Mouse (Mus musculus): ENCODE measurements around the gene Cabp2. TPM values are rescaled to one million over a fixed set of nuclear protein-coding genes. Genes with fewer than 3 reads are reported as not detected.
A peak's percentile ranks its signal among the peaks of the same experiment; 100 is the strongest.
"Not testable (repeated sequence)": the region's sequence is repeated elsewhere in the genome, so short reads cannot be mapped to it uniquely, and the experiment has no call there.

Cabp2 gene
- polyA plus RNA-seq, 1 experiment from 2014 or later, result not detected

DNA sequence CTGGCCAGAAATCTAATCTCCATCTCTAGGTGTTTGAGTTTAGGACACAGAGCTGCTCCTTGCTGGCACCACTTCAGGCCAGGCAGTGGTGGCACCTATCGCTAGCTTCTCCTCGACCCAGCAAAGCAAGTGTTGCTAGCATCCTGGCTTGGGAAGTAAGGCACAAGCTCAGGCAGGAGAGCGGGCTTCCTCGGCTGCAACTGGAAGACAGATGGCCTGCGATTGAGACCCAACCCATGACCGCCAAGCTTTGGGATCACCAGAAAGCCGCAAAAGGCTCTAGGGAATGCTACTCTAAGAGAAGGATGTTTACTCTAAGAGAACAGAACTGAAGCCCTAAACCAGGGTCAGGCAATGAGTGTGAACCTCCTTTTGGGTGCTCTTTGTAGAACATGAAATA, 48.1 kb downstream of the Cabp2 start:
- in situ Hi-C loops (cut with MboI; ENCODE audit: low pct_unique_long_range_greater_than_20kb), result no loop called here
- no peaks in the 10 kb centered on the region for H3K27me3 ChIP-seq
- DNase-seq (ENCODE audit: low read depth, low spot score) (no peak), ATAC-seq (no peak)
- ChIA-PET POLR2A (interaction anchor here (1.0 to 2.1 kb wide), 3 partner anchors 26 to 63 kb away, joined by 3 to 6 read pairs (median 6); partner anchors contain the start of gene Ppp1ca), CTCF (interaction anchor here (0.8 kb wide), 1 partner anchor 9 kb away, joined by 4 read pairs; no protein-coding TSS in a partner anchor)
- no peak for TF ChIP-seq CTCF (IDR thresholded peaks at IDR 0.05)

DNA sequence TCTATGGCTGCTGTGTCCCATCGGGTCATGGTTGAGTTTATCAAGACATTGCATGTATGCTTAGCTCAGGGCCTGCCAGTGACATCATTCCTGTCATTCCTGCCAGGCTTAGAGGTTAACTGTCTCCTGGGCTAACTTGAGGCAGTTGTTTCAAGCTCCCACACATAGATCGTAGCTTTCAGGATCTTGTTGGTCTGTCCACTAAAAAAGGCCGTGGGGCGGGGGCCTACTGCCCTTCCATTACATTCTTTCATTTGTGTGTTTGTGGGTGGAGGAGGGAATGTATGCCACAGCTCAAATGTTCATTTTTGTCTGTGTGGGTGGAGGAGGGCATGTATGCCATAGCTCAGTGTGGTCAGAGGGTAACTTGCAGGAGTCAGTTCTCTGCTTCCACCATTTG, 48.7 kb downstream of the Cabp2 start:
- H3K27me3 ChIP-seq, result no peaks in the 10 kb centered on the region
- in situ Hi-C loops (cut with MboI; ENCODE audit: low pct_unique_long_range_greater_than_20kb), result no loop called here
- CTCF ChIA-PET, result no interaction called here
- DNase-seq (ENCODE audit: low read depth, low spot score) (no peak), ATAC-seq (no peak)
- POLR2A ChIA-PET, result interaction anchor here (0.6 to 2.1 kb wide), 3 partner anchors 42 to 244 kb away, joined by 3 to 6 read pairs (median 3); partner anchors contain the start of gene Ppp1ca
- no peak for TF ChIP-seq CTCF (IDR thresholded peaks at IDR 0.05)

DNA sequence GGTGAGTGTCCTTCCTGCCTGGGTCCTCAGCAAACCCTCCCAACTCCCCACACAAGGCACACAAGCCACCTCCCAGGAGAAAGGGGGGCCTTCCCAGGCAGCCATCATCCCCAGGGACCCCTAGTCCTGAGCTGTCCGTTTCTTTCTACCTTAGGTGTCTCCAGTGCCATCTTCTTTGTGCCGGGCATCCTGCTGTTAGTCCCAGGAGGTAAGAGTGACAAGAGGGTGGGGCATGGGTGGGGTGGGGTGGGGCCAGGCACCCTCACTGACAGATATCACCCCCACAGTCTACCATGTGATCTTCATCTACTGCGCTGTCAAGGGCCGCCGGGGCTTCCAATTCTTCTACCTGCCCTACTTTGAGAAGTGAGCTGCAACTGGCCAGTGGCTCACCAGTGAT, 49.7 kb downstream of the Cabp2 start:
- TF ChIP-seq CTCF (IDR thresholded peaks at IDR 0.05), result no peak
- CTCF ChIA-PET, result interaction anchor here (1.8 kb wide), 1 partner anchor 32 kb away, joined by 4 read pairs; no protein-coding TSS in a partner anchor
- ATAC-seq (no peak), DNase-seq (ENCODE audit: low read depth, low spot score) (no peak)
- H3K27me3 ChIP-seq, result no peaks in the 10 kb centered on the region
- in situ Hi-C loops (cut with MboI; ENCODE audit: low pct_unique_long_range_greater_than_20kb), result no loop called here
- POLR2A ChIA-PET, result no interaction called here

DNA sequence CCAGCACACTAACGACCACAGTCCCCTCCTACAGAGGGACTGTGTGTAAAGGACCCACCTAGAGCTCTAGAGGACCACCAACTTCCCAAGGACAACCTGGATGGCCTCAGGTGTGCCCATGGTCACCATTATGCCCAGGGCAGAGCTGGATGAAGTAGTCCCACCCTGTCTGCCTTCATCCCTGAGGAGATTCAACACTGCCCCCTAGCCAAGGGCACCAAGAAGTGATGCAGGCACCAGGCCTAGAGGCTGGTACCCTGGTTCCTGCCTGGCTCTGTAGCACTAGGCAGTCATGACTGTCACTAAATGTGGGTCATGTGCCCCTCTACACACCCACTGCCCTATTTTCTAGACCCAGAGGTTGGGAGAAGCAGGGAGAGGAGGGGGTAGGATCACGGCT, 50.4 kb downstream of the Cabp2 start:
- ATAC-seq (no peak), DNase-seq (ENCODE audit: low read depth, low spot score) (no peak)
- in situ Hi-C loops (cut with MboI; ENCODE audit: low pct_unique_long_range_greater_than_20kb), result no loop called here
- ChIA-PET CTCF (interaction anchor here (1.8 kb wide), 1 partner anchor 33 kb away, joined by 4 read pairs; no protein-coding TSS in a partner anchor), POLR2A (no interaction called here)
- no peak for TF ChIP-seq CTCF (IDR thresholded peaks at IDR 0.05)
- H3K27me3 ChIP-seq, result no peaks in the 10 kb centered on the region

DNA sequence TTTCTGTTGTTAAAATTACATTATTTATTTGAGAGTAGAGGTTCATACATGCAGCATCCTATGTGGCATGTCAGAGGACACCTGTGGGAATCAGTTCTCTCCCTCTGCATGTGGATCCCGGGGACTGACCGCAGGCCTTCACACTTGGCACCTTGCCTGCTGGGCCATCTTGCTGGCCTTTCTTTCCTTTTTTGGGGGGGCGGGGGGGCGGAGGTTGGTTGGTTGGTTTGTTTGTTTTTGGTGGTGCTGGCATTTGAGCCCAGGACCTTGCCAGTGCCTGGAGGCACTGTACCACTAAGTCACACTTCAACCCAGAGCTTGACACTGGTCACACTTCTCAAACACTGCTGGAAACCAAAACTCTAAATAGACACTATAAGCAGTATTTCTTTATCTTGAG, 53.0 kb downstream of the Cabp2 start:
- in situ Hi-C loops (cut with MboI; ENCODE audit: low pct_unique_long_range_greater_than_20kb), result no loop called here
- TF ChIP-seq CTCF (IDR thresholded peaks at IDR 0.05), result no peak
- ChIA-PET CTCF (interaction anchor here (1.1 kb wide), 1 partner anchor 52 kb away, joined by 3 read pairs; no protein-coding TSS in a partner anchor), POLR2A (interaction anchor here (0.7 kb wide), 1 partner anchor 14 kb away, joined by 3 read pairs; no protein-coding TSS in a partner anchor)
- DNase-seq (ENCODE audit: low read depth, low spot score), result no peak
- no peaks in the 10 kb centered on the region for H3K27me3 ChIP-seq
- no peak for ATAC-seq

DNA sequence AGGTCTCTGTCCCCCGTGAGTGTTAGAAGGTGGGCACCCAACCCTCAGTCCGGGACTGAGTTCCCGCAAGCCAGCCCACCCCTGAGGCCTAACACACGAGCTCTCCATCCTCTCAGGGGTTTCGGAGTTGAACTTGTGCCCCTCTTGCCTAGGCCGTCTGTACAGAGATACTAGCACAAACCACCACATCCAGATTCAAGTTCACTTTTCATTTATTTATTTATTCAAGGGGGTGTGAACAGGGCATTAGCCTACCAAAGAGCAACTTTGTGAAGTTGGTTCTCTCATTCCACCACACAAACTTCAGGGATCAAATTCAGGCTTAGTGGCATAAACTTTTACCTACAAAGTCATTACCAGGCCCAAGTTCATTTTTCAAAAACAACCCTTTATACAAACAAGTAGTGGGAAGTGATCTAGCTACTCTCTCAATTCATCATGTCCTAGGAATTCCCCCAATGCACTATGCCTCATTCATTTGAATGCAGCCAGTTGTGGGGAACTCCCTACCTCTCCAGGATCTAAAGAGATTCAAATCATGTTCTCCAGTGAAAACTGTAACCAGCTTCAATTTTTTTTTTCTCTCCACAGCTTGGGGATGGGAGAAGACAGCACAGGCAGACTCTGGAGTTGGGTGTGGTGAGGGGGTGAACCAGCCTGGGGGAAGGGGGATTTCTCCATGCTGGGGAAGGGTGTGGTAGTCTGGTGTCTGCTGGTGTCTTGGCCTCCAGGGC, 54.0 kb downstream of the Cabp2 start:
- in situ Hi-C loops (cut with MboI; ENCODE audit: low pct_unique_long_range_greater_than_20kb); DNase-seq (ENCODE audit: low read depth, low spot score); CTCF ChIA-PET; H3K27me3 ChIP-seq: not testable (repeated sequence)
- POLR2A ChIA-PET, result interaction anchor here (0.9 kb wide), 1 partner anchor 9 kb away, joined by 3 read pairs; no protein-coding TSS in a partner anchor
- peak; percentile 2 for ATAC-seq

DNA sequence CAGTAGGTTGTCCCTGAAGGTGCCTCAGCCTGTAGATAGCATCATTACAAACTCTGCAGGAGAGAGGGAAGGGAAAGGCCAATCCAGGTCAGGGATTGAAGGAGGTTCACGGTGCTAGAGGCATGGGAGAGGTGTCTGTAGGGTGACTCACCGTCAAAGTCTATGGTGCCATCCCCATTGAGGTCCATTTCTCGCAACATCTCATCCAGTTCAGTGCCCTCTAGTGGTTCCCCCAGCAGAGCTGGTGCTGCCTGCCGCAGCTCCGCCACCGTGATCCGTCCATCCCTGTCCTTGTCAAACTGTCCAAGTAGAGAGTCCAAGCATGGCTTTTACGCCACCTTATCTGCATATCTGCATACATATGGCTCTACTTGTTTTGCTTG, 54.6 kb downstream of the Cabp2 start:
- POLR2A ChIA-PET; in situ Hi-C loops (cut with MboI; ENCODE audit: low pct_unique_long_range_greater_than_20kb); H3K27me3 ChIP-seq; DNase-seq (ENCODE audit: low read depth, low spot score): not testable (repeated sequence)
- CTCF ChIA-PET, result interaction anchor here (1.2 kb wide), 1 partner anchor 11 kb away, joined by 3 read pairs; no protein-coding TSS in a partner anchor
- peak; percentile 29 for ATAC-seq

DNA sequence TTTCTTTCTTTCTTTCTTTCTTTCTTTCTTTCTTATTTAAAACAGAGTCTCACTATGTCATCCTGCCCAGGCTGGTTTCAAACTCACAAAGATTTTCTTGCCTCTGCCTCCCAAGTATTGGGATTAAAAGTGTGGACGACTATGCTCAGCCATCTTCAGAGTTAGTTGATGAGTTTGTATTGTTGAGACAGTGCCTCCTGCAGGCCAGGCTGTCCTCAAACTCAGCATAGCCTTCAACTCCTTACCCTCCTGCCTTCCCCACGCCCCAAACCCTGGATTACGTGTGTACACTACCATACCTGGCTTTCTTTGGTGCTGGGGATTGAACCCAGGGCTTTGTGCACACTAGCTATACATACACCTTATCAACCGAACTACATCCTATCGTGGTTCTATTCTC, 55.1 kb downstream of the Cabp2 start:
- no peaks in the 10 kb centered on the region for H3K27me3 ChIP-seq
- in situ Hi-C loops (cut with MboI; ENCODE audit: low pct_unique_long_range_greater_than_20kb), result no loop called here
- no peak for TF ChIP-seq CTCF (IDR thresholded peaks at IDR 0.05)
- ChIA-PET CTCF (interaction anchor here (1.0 to 1.2 kb wide), 2 partner anchors 11 to 38 kb away, joined by 3 read pairs; no protein-coding TSS in a partner anchor), POLR2A (no interaction called here)
- DNase-seq (ENCODE audit: low read depth, low spot score), result no peak
- no peak for ATAC-seq

Other genes starting within 250 kb of the Cabp2 start
- 169 TPM for gene Chka, start 229.8 kb upstream of the Cabp2 start, polyA plus RNA-seq (2021)
- 80.3 TPM for gene Tcirg1, start 174.4 kb upstream of the Cabp2 start, polyA plus RNA-seq (2021)
- gene Ndufs8, start 168.8 kb upstream of the Cabp2 start, polyA plus RNA-seq (2021), result 232 TPM
- 22.2 TPM for gene Aldh3b1, start 151.8 kb upstream of the Cabp2 start, polyA plus RNA-seq (2021)
- gene Unc93b1, start 146.4 kb upstream of the Cabp2 start, polyA plus RNA-seq (2021), result not detected
- gene Aldh3b3, start 122.9 kb upstream of the Cabp2 start, polyA plus RNA-seq (2021), result 0.17 TPM
- gene Aldh3b2, start 109.2 kb upstream of the Cabp2 start, polyA plus RNA-seq (2021), result 0.05 TPM
- 3.9 TPM for gene Acy3, start 95.0 kb upstream of the Cabp2 start, polyA plus RNA-seq (2021)
- gene Tbx10, start 88.8 kb upstream of the Cabp2 start, polyA plus RNA-seq (2021), result 0.03 TPM
- gene Nudt8, start 81.0 kb upstream of the Cabp2 start, polyA plus RNA-seq (2021), result 35.1 TPM
- 3.1 TPM for gene Gm49405, start 81.0 kb upstream of the Cabp2 start, polyA plus RNA-seq (2021)
- 7.1 TPM for gene Doc2g, start 78.3 kb upstream of the Cabp2 start, polyA plus RNA-seq (2021)
- gene Ndufv1, start 68.8 kb upstream of the Cabp2 start, polyA plus RNA-seq (2021), result 231 TPM
- gene Gstp1, start 43.6 kb upstream of the Cabp2 start, polyA plus RNA-seq (2021), result 1,288 TPM
- 379 TPM for gene Gstp2, start 35.6 kb upstream of the Cabp2 start, polyA plus RNA-seq (2021)
- gene Gstp3, start 22.0 kb upstream of the Cabp2 start, polyA plus RNA-seq (2021), result not detected
- gene Cdk2ap2, start 15.6 kb downstream of the Cabp2 start, polyA plus RNA-seq (2021), result 93.8 TPM
- 109 TPM for gene Pitpnm1, start 18.4 kb downstream of the Cabp2 start, polyA plus RNA-seq (2021)
- 149 TPM for gene Aip, start 44.3 kb downstream of the Cabp2 start, polyA plus RNA-seq (2021)
- gene Gpr152, start 58.2 kb downstream of the Cabp2 start, polyA plus RNA-seq (2021), result not detected
- gene Cabp4, start 62.5 kb downstream of the Cabp2 start, polyA plus RNA-seq (2021), result 0.17 TPM
- 321 TPM for gene Coro1b, start 67.0 kb downstream of the Cabp2 start, polyA plus RNA-seq (2021)
- gene Ptprcap, start 72.0 kb downstream of the Cabp2 start, polyA plus RNA-seq (2021), result 0.62 TPM
- gene Rps6kb2, start 81.8 kb downstream of the Cabp2 start, polyA plus RNA-seq (2021), result 43.0 TPM
- 13.7 TPM for gene Carns1, start 93.9 kb downstream of the Cabp2 start, polyA plus RNA-seq (2021)
- 1.9 TPM for gene Tbc1d10c, start 109.7 kb downstream of the Cabp2 start, polyA plus RNA-seq (2021)
- gene Ppp1ca, start 110.5 kb downstream of the Cabp2 start, polyA plus RNA-seq (2021), result 674 TPM
- 33.9 TPM for gene Rad9a, start 120.1 kb downstream of the Cabp2 start, polyA plus RNA-seq (2021)
- 122 TPM for gene Clcf1, start 132.7 kb downstream of the Cabp2 start, polyA plus RNA-seq (2021)
- 0.62 TPM for gene AC109138.7, start 132.8 kb downstream of the Cabp2 start, polyA plus RNA-seq (2021)
- 49.5 TPM for gene Pold4, start 150.3 kb downstream of the Cabp2 start, polyA plus RNA-seq (2021)
- gene Ssh3, start 187.6 kb downstream of the Cabp2 start, polyA plus RNA-seq (2021), result 71.3 TPM
- gene Ankrd13d, start 201.6 kb downstream of the Cabp2 start, polyA plus RNA-seq (2021), result 25.8 TPM
- 74.9 TPM for gene Grk2, start 224.6 kb downstream of the Cabp2 start, polyA plus RNA-seq (2021)